Mouse (Mus musculus): Measurements from ENCODE around the gene Cyp4f15. TPM values are rescaled to one million over a fixed set of nuclear protein-coding genes. Genes with fewer than 3 reads are reported as not detected.

The Cyp4f15 gene
- not detected for polyA plus RNA-seq (2017; shearing (Covaris generic))

DNA sequence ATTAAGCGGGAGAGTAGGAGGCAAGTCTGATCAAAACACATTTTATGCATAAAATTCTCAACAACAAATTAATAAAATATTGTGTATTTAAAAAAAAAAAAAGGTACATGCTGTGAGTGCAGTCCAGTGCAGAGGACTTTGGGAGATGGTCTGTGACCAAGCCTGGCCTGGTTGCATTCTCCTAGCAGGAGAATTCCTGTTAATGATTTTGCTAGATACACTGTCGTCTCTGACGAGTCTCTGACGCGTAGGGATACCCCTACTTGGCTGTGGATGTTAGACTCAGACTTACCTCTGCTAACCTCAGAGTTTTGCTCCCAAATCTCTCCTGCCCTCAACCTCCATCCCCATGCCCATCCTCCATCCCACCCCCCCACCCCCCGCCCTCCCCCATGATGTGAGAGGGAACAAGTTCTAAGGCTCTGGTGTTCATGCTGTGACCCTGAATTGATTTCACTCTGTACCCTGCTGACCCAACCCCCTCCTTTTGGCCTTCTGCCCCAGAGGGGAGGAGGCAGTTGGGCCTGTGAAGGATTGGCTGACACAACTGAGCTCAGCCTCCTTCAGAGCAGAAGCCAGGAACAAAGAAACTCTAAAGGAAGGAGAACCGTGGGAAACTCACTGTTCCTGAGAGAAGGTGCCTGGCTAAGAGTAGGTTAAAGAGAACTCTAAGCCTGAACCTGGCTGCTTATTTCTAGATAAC, at the start of gene Cyp4f15:
Gene Cyp4f15, plus strand, starts transcription at position 580 of the 703 bp plus-strand sequence.

DNA sequence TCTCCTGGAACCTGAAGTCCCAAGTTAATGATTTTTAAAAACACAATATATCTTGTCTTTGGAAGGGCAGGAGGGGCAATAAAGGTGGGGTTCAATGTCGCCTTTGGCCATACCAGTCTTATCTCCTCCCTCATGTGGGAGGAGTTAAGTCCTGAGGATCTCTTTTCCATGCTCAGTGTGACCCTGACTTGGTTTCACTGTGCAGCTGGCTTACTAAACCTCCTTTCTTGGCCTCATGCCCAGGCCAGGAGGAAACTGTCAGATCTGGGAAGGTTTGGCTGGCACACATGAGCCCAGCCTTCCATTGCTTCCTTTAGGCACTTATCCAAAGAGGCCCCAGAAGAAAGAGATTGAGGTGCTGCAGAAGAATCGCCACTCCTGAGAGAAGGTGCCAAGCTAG, 26.7 kb upstream of the Cyp4f15 start, which contains the start of gene Cyp4f40:
Gene Cyp4f40, plus strand, starts transcription at position 189 of the 400 bp plus-strand sequence.

Other genes starting within 250 kb of the Cyp4f15 start
- 0.53 TPM for gene Cyp4f39, start 232.9 kb upstream of the Cyp4f15 start, polyA plus RNA-seq (2017; shearing (Covaris generic))
- gene Cyp4f17, start 179.6 kb upstream of the Cyp4f15 start, polyA plus RNA-seq (2017; shearing (Covaris generic)): 4.2 TPM
- gene Cyp4f16, start 149.1 kb upstream of the Cyp4f15 start, polyA plus RNA-seq (2017; shearing (Covaris generic)): 8.0 TPM
- 0.13 TPM for gene Cyp4f37, start 64.3 kb upstream of the Cyp4f15 start, polyA plus RNA-seq (2017; shearing (Covaris generic))
- not detected for gene Cyp4f40, start 26.7 kb upstream of the Cyp4f15 start, polyA plus RNA-seq (2017; shearing (Covaris generic))
- gene Zfp871, start 102.7 kb downstream of the Cyp4f15 start, polyA plus RNA-seq (2017; shearing (Covaris generic)): 27.0 TPM
- 0.23 TPM for gene Zfp811, start 124.3 kb downstream of the Cyp4f15 start, polyA plus RNA-seq (2017; shearing (Covaris generic))
- 11.0 TPM for gene Zfp799, start 144.6 kb downstream of the Cyp4f15 start, polyA plus RNA-seq (2017; shearing (Covaris generic))
- gene Zfp870, start 206.0 kb downstream of the Cyp4f15 start, polyA plus RNA-seq (2017; shearing (Covaris generic)): 10.9 TPM
- not detected for gene Cyp4f14, start 231.7 kb downstream of the Cyp4f15 start, polyA plus RNA-seq (2017; shearing (Covaris generic))